Mouse (Mus musculus) MEL (cell line): ENCODE results near the gene Ddx49. TPM values are rescaled to one million over a fixed set of nuclear protein-coding genes. Genes with fewer than 3 reads are reported as not detected.

Experiments used
- DNase-seq: peaks from one replicate; pipeline ENCODE4 v3.0.0; 2011; ENCODE audit warnings: low read depth, low spot score
- H3K27ac ChIP-seq: 2 replicates; pipeline ENCODE4 v1.5.1; 2012; ENCODE audit warnings: low read depth, mild to moderate bottlenecking, control low read depth, low read length, moderate library complexity; ENCODE audit not compliant: control insufficient read depth
- H3K27me3 ChIP-seq, 2 experiments: fragments of 150-350 bp in 1 of 2; sonication (generic) in 1 of 2; 2 replicates each; pipeline ENCODE4 v1.6.1; 2012; ENCODE audit warnings: low read length in 2 of 2, mild to moderate bottlenecking in 2 of 2, improper control_type of control experiment in 1 of 2, moderate library complexity in 1 of 2; ENCODE audit not compliant: insufficient read depth in 2 of 2, control insufficient read depth in 1 of 2
- H3K36me3 ChIP-seq, 2 experiments: 2 replicates each; pipeline ENCODE4 v1.6.1; 2012 to 2014; ENCODE audit warnings: low read length in 2 of 2, improper control_type of control experiment in 1 of 2, inconsistent platforms in 1 of 2, mild to moderate bottlenecking in 1 of 2; ENCODE audit not compliant: insufficient read depth in 2 of 2, control insufficient read depth in 1 of 2
- H3K4me1 ChIP-seq, 2 experiments: fragments of 150-350 bp in 1 of 2; sonication (generic) in 1 of 2; 2 replicates each; pipeline ENCODE4 v1.6.1; 2012; ENCODE audit warnings: low read length in 2 of 2, improper control_type of control experiment in 1 of 2, mild to moderate bottlenecking in 1 of 2; ENCODE audit not compliant: insufficient read depth in 2 of 2, control insufficient read depth in 1 of 2
- H3K4me3 ChIP-seq, 2 experiments: fragments of 150-350 bp in 1 of 2; sonication (generic) in 1 of 2; 2 replicates each; pipeline ENCODE4 v1.5.1; 2012; ENCODE audit warnings: low read depth in 2 of 2, low read length in 2 of 2, mild to moderate bottlenecking in 2 of 2, moderate library complexity in 2 of 2, control low read depth in 1 of 2, improper control_type of control experiment in 1 of 2; ENCODE audit not compliant: control insufficient read depth in 1 of 2, insufficient read depth in 1 of 2
- H3K79me2 ChIP-seq: 2 replicates; pipeline ENCODE4 v1.6.1; 2012; ENCODE audit warnings: mild to moderate bottlenecking, low read length, moderate library complexity; ENCODE audit not compliant: control insufficient read depth, poor library complexity, insufficient read depth
- H3K9ac ChIP-seq: 2 replicates; pipeline ENCODE4 v1.6.1; 2012; ENCODE audit warnings: low read depth, mild to moderate bottlenecking, control low read depth, low read length, moderate library complexity; ENCODE audit not compliant: control insufficient read depth, poor library complexity, severe bottlenecking
- H3K9me3 ChIP-seq: fragments of 150-350 bp; sonication (generic); replicated peaks from 2 replicates; pipeline ENCODE4 v1.6.1; 2012; ENCODE audit warnings: mild to moderate bottlenecking, low read length, improper control_type of control experiment, moderate library complexity; ENCODE audit not compliant: insufficient read depth
- BHLHE40 ChIP-seq: IDR thresholded peaks from 2 replicates; pipeline ENCODE4 v1.6.1; 2012; ENCODE audit warnings: low read depth, mild to moderate bottlenecking, inconsistent platforms, low read length, improper control_type of control experiment, borderline replicate concordance
- CHD1 ChIP-seq: IDR thresholded peaks from 2 replicates; pipeline ENCODE4 v1.6.1; 2012; ENCODE audit warnings: low read depth, mild to moderate bottlenecking, inconsistent platforms, low read length, improper control_type of control experiment
- CTCF ChIP-seq, 3 experiments: IDR thresholded peaks in 2 of 3; conservative IDR thresholded peaks in 1 of 3; 2 replicates each; pipeline ENCODE4 v1.5.1; 2011 to 2012; ENCODE audit warnings: low read length in 3 of 3, low read depth in 2 of 3, mild to moderate bottlenecking in 2 of 3, improper control_type of control experiment in 1 of 3, inconsistent platforms in 1 of 3, mixed read lengths in 1 of 3, moderate library complexity in 1 of 3; ENCODE audit not compliant: control insufficient read depth in 1 of 3, insufficient read depth in 1 of 3, poor library complexity in 1 of 3, severe bottlenecking in 1 of 3
- E2F4 ChIP-seq: IDR thresholded peaks from 2 replicates; pipeline ENCODE4 v1.6.1; 2011; ENCODE audit warnings: low read depth, low read length, improper control_type of control experiment, borderline replicate concordance
- ETS1 ChIP-seq: IDR thresholded peaks from 2 replicates; pipeline ENCODE4 v1.6.1; 2012; ENCODE audit warnings: low read depth, mild to moderate bottlenecking, inconsistent platforms, low read length, improper control_type of control experiment, moderate library complexity
- GATA1 ChIP-seq: IDR thresholded peaks from 2 replicates; pipeline ENCODE4 v1.6.1; 2011; ENCODE audit warnings: low read depth, low read length, improper control_type of control experiment
- HCFC1 ChIP-seq: IDR thresholded peaks from 2 replicates; pipeline ENCODE4 v1.6.1; 2012; ENCODE audit warnings: low read depth, mild to moderate bottlenecking, inconsistent platforms, low read length, improper control_type of control experiment, moderate library complexity
- JUND ChIP-seq: IDR thresholded peaks from 2 replicates; pipeline ENCODE4 v1.6.1; 2011; ENCODE audit warnings: low read depth, mild to moderate bottlenecking, improper control_type of control experiment, low read length
- MAZ ChIP-seq: IDR thresholded peaks from 2 replicates; pipeline ENCODE4 v1.6.1; 2012; ENCODE audit warnings: low read depth, mild to moderate bottlenecking, inconsistent platforms, low read length, improper control_type of control experiment
- MEF2A ChIP-seq: IDR thresholded peaks from 2 replicates; pipeline ENCODE4 v1.6.1; 2014; ENCODE audit warnings: low read depth, mild to moderate bottlenecking, inconsistent platforms, low read length, improper control_type of control experiment; ENCODE audit not compliant: poor library complexity, insufficient replicate concordance, severe bottlenecking; ENCODE audit errors: extremely low read depth
- MYC ChIP-seq: IDR thresholded peaks from 2 replicates; pipeline ENCODE4 v1.6.1; 2011; ENCODE audit warnings: low read depth, mild to moderate bottlenecking, low read length, improper control_type of control experiment, moderate library complexity
- NRF1 ChIP-seq: IDR thresholded peaks from 2 replicates; pipeline ENCODE4 v1.6.1; 2014; ENCODE audit warnings: low read depth, mild to moderate bottlenecking, inconsistent platforms, low read length, improper control_type of control experiment, moderate library complexity; ENCODE audit not compliant: poor library complexity, insufficient read depth, severe bottlenecking
- POLR2AphosphoS5 ChIP-seq: IDR thresholded peaks from 2 replicates; pipeline ENCODE4 v1.6.1; 2012; ENCODE audit warnings: low read depth, borderline replicate concordance, mild to moderate bottlenecking, inconsistent platforms, low read length, moderate library complexity, mixed read lengths
- RAD21 ChIP-seq: IDR thresholded peaks from 2 replicates; pipeline ENCODE4 v1.6.1; 2011; ENCODE audit warnings: mild to moderate bottlenecking, low read depth, low read length, improper control_type of control experiment
- SIN3A ChIP-seq: IDR thresholded peaks from 2 replicates; pipeline ENCODE4 v1.6.1; 2012; ENCODE audit warnings: low read length, improper control_type of control experiment, inconsistent platforms
- TBP ChIP-seq: IDR thresholded peaks from 2 replicates; pipeline ENCODE4 v1.8.0; 2011; ENCODE audit warnings: low read depth, low read length, improper control_type of control experiment
- UBTF ChIP-seq: IDR thresholded peaks from 2 replicates; pipeline ENCODE4 v1.6.1; 2012; ENCODE audit warnings: low read depth, mild to moderate bottlenecking, inconsistent platforms, low read length, improper control_type of control experiment, moderate library complexity, borderline replicate concordance; ENCODE audit not compliant: insufficient read depth
- USF1 ChIP-seq: IDR thresholded peaks from 2 replicates; pipeline ENCODE4 v1.6.1; 2014; ENCODE audit warnings: low read depth, mild to moderate bottlenecking, inconsistent platforms, low read length, improper control_type of control experiment, moderate library complexity
- ZKSCAN1 ChIP-seq: IDR thresholded peaks from 2 replicates; pipeline ENCODE4 v1.6.1; 2012; ENCODE audit warnings: low read depth, mild to moderate bottlenecking, inconsistent platforms, low read length, improper control_type of control experiment, moderate library complexity
- ZMIZ1 ChIP-seq: IDR thresholded peaks from 2 replicates; pipeline ENCODE4 v1.6.1; 2012; ENCODE audit warnings: low read depth, mild to moderate bottlenecking, inconsistent platforms, low read length, improper control_type of control experiment, moderate library complexity
- polyA plus RNA-seq, 2 experiments: library from polyadenylated mRNA; stranded (reverse) in 1 of 2; unstranded in 1 of 2; fragments of >175 nt in 1 of 2; fragments of >200 nt in 1 of 2; gene quantifications; 2 replicates each; pipeline versions ENCODE4 v1.2.1 to v1.2.4; 2012; ENCODE audit warnings: low replicate concordance in 2 of 2, low read depth in 1 of 2; ENCODE audit not compliant: insufficient read length in 2 of 2, insufficient read depth in 1 of 2, missing spikeins in 1 of 2
- total RNA-seq: library from RNA; depleted of rRNA; stranded (reverse); fragments of 300-350 nt; gene quantifications from 2 replicates; pipeline ENCODE4 v1.2.3, GENCODE M21; 2012

Ddx49 gene
- total and polyA plus RNA-seq, 3 experiments, result 102 to 116 TPM; not detected in 1

GRCm38 (mm10) chr8:70267674-70268073 lies 34.6 kb downstream of the Ddx49 start (continued):
- peak; percentile 13; the same call in 1 of the 2 replicates for TF ChIP-seq RAD21
- TF ChIP-seq JUND, result no peak
- no peak for TF ChIP-seq CHD1
- TF ChIP-seq, all 39 proteins: peak for 5

GRCm38 (mm10) chr8:70259043-70259442 lies 43.2 kb downstream of the Ddx49 start:
- H3K27me3 ChIP-seq, result no peaks in the 10 kb centered on the region
- no peak for DNase-seq
- H3K9ac ChIP-seq, result no peak overlapping the region
- no peaks in the 10 kb centered on the region for H3K9me3 ChIP-seq
- H3K36me3 ChIP-seq, result peaks cover 0 to 14% of the 10 kb centered on the region in 2 experiments; a peak in 2 of 4 replicates
- no peaks in the 10 kb centered on the region for H3K79me2 ChIP-seq
- no peak overlapping the region for H3K27ac ChIP-seq
- H3K4me1 ChIP-seq, result no peaks in the 10 kb centered on the region; a peak in 1 of 4 replicates
- H3K4me3 ChIP-seq, result no peak overlapping the region
- TF ChIP-seq MAZ, result no peak
- TF ChIP-seq RAD21, result no peak
- TF ChIP-seq BHLHE40, result no peak
- TF ChIP-seq NRF1, result no peak
- TF ChIP-seq MYC, result no peak
- TF ChIP-seq TBP, result no peak
- no peak for TF ChIP-seq ZKSCAN1
- no peak for TF ChIP-seq HCFC1
- no peak for TF ChIP-seq CTCF (IDR thresholded peaks at IDR 0.05 in 2 of 3, conservative IDR thresholded peaks at IDR 0.05 in 1 of 3; ENCODE audit: control insufficient read depth in 1 of 3, insufficient read depth in 1 of 3, low read depth in 2 of 3, low read length in 3 of 3, poor library complexity in 1 of 3, severe bottlenecking in 1 of 3)
- no peak for TF ChIP-seq USF1
- no peak for TF ChIP-seq MEF2A
- TF ChIP-seq GATA1, result no peak
- TF ChIP-seq SIN3A, result no peak
- no peak for TF ChIP-seq POLR2AphosphoS5
- TF ChIP-seq ETS1, result no peak
- TF ChIP-seq ZMIZ1, result no peak
- TF ChIP-seq UBTF, result no peak
- TF ChIP-seq E2F4, result no peak
